Mouse (Mus musculus): ENCODE measurements around the gene Myl6. TPM values are rescaled to one million over a fixed set of nuclear protein-coding genes. Genes with fewer than 3 reads are reported as not detected.

Gene Myl6
- total RNA-seq, 2 experiments from 2014 or later, result 816 to 933 TPM

GRCm38 (mm10) chr10:128490912-128491311 lies 3.0 kb downstream of the Myl6 start:
- DNase-seq (ENCODE audit: low spot score in 2 of 2), result no peak

GRCm38 (mm10) chr10:128490232-128490631 lies 3.7 kb downstream of the Myl6 start:
- DNase-seq (ENCODE audit: low spot score in 2 of 2), result no peak

- DNase-seq (ENCODE audit: low spot score in 2 of 2), result no peak
These were observed 4.2 kb downstream of the Myl6 start for GRCm38 (mm10) chr10:128489785-128490184.

- DNase-seq (ENCODE audit: low spot score in 2 of 2), result no peak
These were observed 4.6 kb downstream of the Myl6 start for GRCm38 (mm10) chr10:128489380-128489779.

GRCm38 (mm10) chr10:128488776-128489175 lies 5.2 kb downstream of the Myl6 start:
- no peak for DNase-seq (ENCODE audit: low spot score in 2 of 2)

- DNase-seq (ENCODE audit: low spot score in 2 of 2), result no peak
These were observed 5.9 kb downstream of the Myl6 start for GRCm38 (mm10) chr10:128487861-128488712.

GRCm38 (mm10) chr10:128486370-128486769 lies 7.6 kb downstream of the Myl6 start:
- peak in 1 of 2 experiments; percentile 35 for DNase-seq (ENCODE audit: low spot score in 2 of 2)

GRCm38 (mm10) chr10:128474366-128474765 lies 19.6 kb downstream of the Myl6 start:
- DNase-seq (ENCODE audit: low spot score in 2 of 2), result no peak

GRCm38 (mm10) chr10:128460270-128460630 lies 33.7 kb downstream of the Myl6 start:
- no peak for DNase-seq (ENCODE audit: low spot score in 2 of 2)

GRCm38 (mm10) chr10:128459409-128460269 lies 34.3 kb downstream of the Myl6 start:
- peak; percentile 35 to 56 for DNase-seq (ENCODE audit: low spot score in 2 of 2)

GRCm38 (mm10) chr10:128458719-128459408 lies 35.1 kb downstream of the Myl6 start, which contains the start of gene Smarcc2:
Gene Smarcc2 (plus strand): TSS chr10:128459248.
- DNase-seq (ENCODE audit: low spot score in 2 of 2), result peak; percentile 87 to 91

GRCm38 (mm10) chr10:128458348-128458718 lies 35.6 kb downstream of the Myl6 start:
- DNase-seq (ENCODE audit: low spot score in 2 of 2), result peak; percentile 97 to 99

GRCm38 (mm10) chr10:128457676-128458075 lies 36.3 kb downstream of the Myl6 start:
- DNase-seq (ENCODE audit: low spot score in 2 of 2), result no peak

- DNase-seq (ENCODE audit: low spot score in 2 of 2), result peak in 1 of 2 experiments; percentile 37
These were observed 38.7 kb downstream of the Myl6 start for GRCm38 (mm10) chr10:128455280-128455679.

- DNase-seq (ENCODE audit: low spot score in 2 of 2), result no peak
These were observed 39.5 kb downstream of the Myl6 start for GRCm38 (mm10) chr10:128454471-128454870.

- DNase-seq (ENCODE audit: low spot score in 2 of 2), result no peak
These were observed 42.9 kb downstream of the Myl6 start for GRCm38 (mm10) chr10:128451014-128451413.

- DNase-seq (ENCODE audit: low spot score in 2 of 2), result no peak
These were observed 48.5 kb downstream of the Myl6 start for GRCm38 (mm10) chr10:128445407-128445806.

GRCm38 (mm10) chr10:128444354-128444753 lies 49.6 kb downstream of the Myl6 start:
- DNase-seq (ENCODE audit: low spot score in 2 of 2), result no peak

GRCm38 (mm10) chr10:128442718-128443117 lies 51.2 kb downstream of the Myl6 start:
- no peak for DNase-seq (ENCODE audit: low spot score in 2 of 2)

- no peak for DNase-seq (ENCODE audit: low spot score in 2 of 2)
These were observed 52.4 kb downstream of the Myl6 start for GRCm38 (mm10) chr10:128441324-128442119.

All from adrenal gland, adult 18-20 months (tissue).